Mouse (Mus musculus) heart, embryonic 11.5 days (tissue): ENCODE measurements at regions not wholly inside any gene's neighbourhood (a gene's known extent, or its start where the extent isn't known, plus 50 kb on each side); places are given as distances from the start of the nearest gene placed in this dataset.

Experiments
- ATAC-seq: fragments of 200-750 bp; cut with Nextera tagmentation; replicated peaks from 2 replicates; pipeline ENCODE4 v1.8.0; 2017; ENCODE audit warnings: moderate library complexity; ENCODE audit not compliant: insufficient number of reproducible peaks, low FRiP score, low TSS enrichment
- H3K27ac ChIP-seq: fragments of 300-500 bp; sonication (generic); 2 replicates; pipeline ENCODE4 v1.5.1; 2014; ENCODE audit warnings: mild to moderate bottlenecking, low read depth, low read length
- H3K27me3 ChIP-seq: fragments of 300-500 bp; sonication (generic); 2 replicates; pipeline ENCODE4 v1.6.1; 2014; ENCODE audit warnings: mild to moderate bottlenecking, low read length, mixed read lengths; ENCODE audit not compliant: control insufficient read depth, insufficient read depth
- H3K36me3 ChIP-seq: fragments of 300-500 bp; sonication (generic); 2 replicates; pipeline ENCODE4 v1.6.1; 2014; ENCODE audit warnings: mild to moderate bottlenecking, low read length, moderate library complexity, mixed read lengths; ENCODE audit not compliant: control insufficient read depth, insufficient read depth
- H3K4me1 ChIP-seq: fragments of 300-500 bp; sonication (generic); 2 replicates; pipeline ENCODE4 v1.6.1; 2014; ENCODE audit warnings: low read length; ENCODE audit not compliant: control insufficient read depth, insufficient read depth
- H3K4me2 ChIP-seq: fragments of 300-500 bp; sonication (generic); 2 replicates; pipeline ENCODE4 v1.6.1; 2014; ENCODE audit warnings: mild to moderate bottlenecking, moderate library complexity
- H3K4me3 ChIP-seq: fragments of 300-500 bp; sonication (generic); 2 replicates; pipeline ENCODE4 v1.5.1; 2014; ENCODE audit warnings: low read depth, low read length
- H3K9ac ChIP-seq: fragments of 300-500 bp; sonication (generic); 2 replicates; pipeline ENCODE4 v1.6.1; 2014; ENCODE audit warnings: mild to moderate bottlenecking, low read depth, low read length, moderate library complexity
- H3K9me3 ChIP-seq: fragments of 300-500 bp; sonication (generic); replicated peaks from 2 replicates; pipeline ENCODE4 v1.6.1; 2016; ENCODE audit warnings: low read length; ENCODE audit not compliant: control insufficient read depth
- WGBS: fragments of 180-500 bp; shearing (Covaris S2); extraction: QIAGEN DNeasy Blood & Tissue Kit; methylation state at CpG from one replicate; pipeline ENCODE4 v1.1.7; 2014; ENCODE audit not compliant: insufficient replicate concordance; 5-methylcytosine and 5-hydroxymethylcytosine counted together

GRCm38 (mm10) chr2:137536581-137536980 lies 420.1 kb upstream of the Jag1 start:
- no peak for ATAC-seq
- Histone ChIP-seq H3K4me1 (no peaks in the 10 kb centered on the region), H3K9me3 (no peaks in the 10 kb centered on the region), H3K4me2 (no peak overlapping the region), H3K27ac (no peak overlapping the region), H3K27me3 (no peaks in the 10 kb centered on the region), H3K9ac (no peak overlapping the region), H3K4me3 (no peak overlapping the region), H3K36me3 (no peaks in the 10 kb centered on the region)
- 59% methylated on average over 2 of the region's 2 CpGs for WGBS

DNA sequence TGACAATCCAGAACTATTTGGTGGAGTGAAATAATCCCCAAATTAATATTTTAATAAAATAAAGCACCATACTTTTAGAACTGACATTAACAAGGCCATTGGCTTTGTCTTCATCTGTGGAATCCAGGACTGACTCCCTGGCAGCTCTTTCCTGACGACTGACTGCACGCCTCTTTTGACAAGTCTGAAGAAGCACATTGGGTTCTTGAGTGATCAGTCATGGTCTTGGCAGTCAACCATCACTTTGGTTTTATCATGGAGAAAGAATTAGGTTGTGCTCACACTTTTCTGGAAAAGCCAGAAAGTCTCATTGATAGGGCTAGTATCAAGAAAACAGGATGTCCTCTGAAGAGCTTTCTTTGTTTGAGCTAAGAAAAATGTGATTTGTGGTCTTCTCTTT lies 399.8 kb upstream of the Jag1 start:
- no peak overlapping the region for H3K4me2 ChIP-seq
- ATAC-seq: no peak
- H3K9ac ChIP-seq: no peak overlapping the region
- H3K27ac ChIP-seq: no peak overlapping the region
- H3K4me3 ChIP-seq: no peak overlapping the region
- no peaks in the 10 kb centered on the region for H3K4me1 ChIP-seq
- 46% methylated on average over 2 of the region's 2 CpGs for WGBS
- no peaks in the 10 kb centered on the region for H3K9me3 ChIP-seq
- no peaks in the 10 kb centered on the region for H3K36me3 ChIP-seq
- no peaks in the 10 kb centered on the region for H3K27me3 ChIP-seq

DNA sequence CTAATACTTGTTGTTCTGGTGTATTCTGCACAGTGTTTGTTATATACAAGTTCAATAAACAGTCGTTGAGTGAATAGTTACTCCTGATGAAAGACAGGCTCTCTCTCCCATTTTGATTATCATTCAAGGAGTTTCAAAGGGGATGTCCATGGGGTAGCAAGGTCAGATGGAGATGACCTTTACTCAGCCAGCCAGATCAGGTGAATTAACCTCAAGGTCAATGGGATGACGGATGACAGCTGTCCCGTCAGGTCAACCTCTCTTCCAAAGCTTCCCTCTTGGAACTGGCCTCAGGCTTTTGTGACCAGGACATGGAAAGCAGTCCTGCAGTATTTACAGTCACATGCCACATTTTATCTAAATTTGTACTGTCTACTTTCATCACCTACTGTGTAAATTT lies 398.6 kb upstream of the Jag1 start:
- no peaks in the 10 kb centered on the region for H3K9me3 ChIP-seq
- H3K27me3 ChIP-seq: no peaks in the 10 kb centered on the region
- WGBS: 49% methylated on average over 3 of the region's 3 CpGs
- H3K36me3 ChIP-seq: no peaks in the 10 kb centered on the region
- no peak overlapping the region for H3K4me3 ChIP-seq
- no peaks in the 10 kb centered on the region for H3K4me1 ChIP-seq
- no peak overlapping the region for H3K9ac ChIP-seq
- H3K27ac ChIP-seq: no peak overlapping the region
- no peak for ATAC-seq
- no peak overlapping the region for H3K4me2 ChIP-seq

- Histone ChIP-seq H3K9me3 (no peaks in the 10 kb centered on the region), H3K36me3 (no peaks in the 10 kb centered on the region), H3K4me2 (no peak overlapping the region), H3K9ac (no peak overlapping the region), H3K4me3 (no peak overlapping the region), H3K4me1 (no peaks in the 10 kb centered on the region), H3K27ac (no peak overlapping the region), H3K27me3 (no peaks in the 10 kb centered on the region)
- WGBS: 40% methylated on average over 2 of the region's 2 CpGs
- ATAC-seq: no peak
These were observed 397.6 kb upstream of the Jag1 start for GRCm38 (mm10) chr2:137513895-137514506.

- WGBS: 76% methylated on average over 3 of the region's 3 CpGs
- H3K27ac ChIP-seq: no peak overlapping the region
- no peaks in the 10 kb centered on the region for H3K36me3 ChIP-seq
- no peaks in the 10 kb centered on the region for H3K4me1 ChIP-seq
- no peak overlapping the region for H3K4me2 ChIP-seq
- H3K27me3 ChIP-seq: no peaks in the 10 kb centered on the region
- no peaks in the 10 kb centered on the region for H3K9me3 ChIP-seq
- H3K4me3 ChIP-seq: no peak overlapping the region
- no peak overlapping the region for H3K9ac ChIP-seq
- no peak for ATAC-seq
These were observed 394.3 kb upstream of the Jag1 start for GRCm38 (mm10) chr2:137510671-137511235.

DNA sequence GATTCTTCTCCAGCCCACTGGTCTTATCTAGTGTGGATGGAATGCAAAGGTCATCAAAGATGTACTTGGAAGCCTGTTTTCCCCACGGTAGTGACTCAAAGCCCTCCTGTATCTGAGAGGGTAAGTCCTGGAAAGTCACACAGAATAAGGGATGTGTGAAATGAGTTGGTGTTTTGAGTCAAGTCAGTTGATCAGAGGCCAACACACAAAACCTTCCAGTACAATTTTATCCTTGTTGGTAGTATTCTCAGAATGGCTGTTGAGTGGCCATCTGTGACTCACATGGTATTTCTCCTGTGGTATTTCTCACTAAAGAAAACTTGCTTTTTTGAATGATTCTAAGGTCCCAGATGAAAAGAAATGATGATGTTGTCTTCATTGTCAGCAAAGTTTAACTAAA lies 384.8 kb upstream of the Jag1 start:
- no peaks in the 10 kb centered on the region for H3K9me3 ChIP-seq
- H3K4me3 ChIP-seq: no peak overlapping the region
- WGBS: 14% methylated on average over 1 of the region's 1 CpGs
- H3K36me3 ChIP-seq: no peaks in the 10 kb centered on the region
- no peaks in the 10 kb centered on the region for H3K4me1 ChIP-seq
- no peak for ATAC-seq
- no peak overlapping the region for H3K27ac ChIP-seq
- no peaks in the 10 kb centered on the region for H3K27me3 ChIP-seq
- no peak overlapping the region for H3K9ac ChIP-seq
- no peak overlapping the region for H3K4me2 ChIP-seq

- Histone ChIP-seq H3K36me3 (no peaks in the 10 kb centered on the region), H3K9ac (no peak overlapping the region), H3K4me1 (no peaks in the 10 kb centered on the region), H3K27me3 (no peaks in the 10 kb centered on the region), H3K4me2 (no peak overlapping the region), H3K27ac (no peak overlapping the region), H3K4me3 (no peak overlapping the region), H3K9me3 (no peaks in the 10 kb centered on the region)
- no peak for ATAC-seq
- WGBS: 65% methylated on average over 2 of the region's 2 CpGs
These were observed 381.2 kb upstream of the Jag1 start for GRCm38 (mm10) chr2:137497616-137498015.

DNA sequence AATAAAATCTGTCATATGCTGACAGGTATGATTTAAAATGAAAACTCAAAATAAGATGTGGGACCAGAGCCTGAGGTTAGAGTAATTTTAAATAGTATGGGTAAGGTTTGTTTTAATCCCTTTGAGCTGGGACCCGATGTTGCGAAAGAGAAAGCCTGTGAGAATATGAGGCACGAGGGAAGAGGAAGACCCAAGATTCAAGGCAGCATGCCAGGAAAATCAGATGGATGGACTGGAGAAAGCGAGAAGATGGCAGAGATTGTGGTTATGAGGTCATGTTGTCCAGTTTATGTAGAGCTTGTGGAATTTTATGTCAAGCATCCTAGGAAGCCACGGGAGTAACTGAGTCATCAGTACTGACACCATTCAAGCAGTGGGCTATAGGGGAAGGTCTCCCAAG lies 377.2 kb upstream of the Jag1 start:
- 72% methylated on average over 5 of the region's 5 CpGs for WGBS
- Histone ChIP-seq H3K4me1 (no peaks in the 10 kb centered on the region), H3K36me3 (no peaks in the 10 kb centered on the region), H3K4me3 (no peak overlapping the region), H3K4me2 (no peak overlapping the region), H3K27me3 (no peaks in the 10 kb centered on the region), H3K9ac (no peak overlapping the region), H3K9me3 (no peaks in the 10 kb centered on the region), H3K27ac (no peak overlapping the region)
- no peak for ATAC-seq

GRCm38 (mm10) chr2:137489181-137489682 lies 372.8 kb upstream of the Jag1 start:
- H3K27ac ChIP-seq: no peak overlapping the region
- H3K9me3 ChIP-seq: no peaks in the 10 kb centered on the region
- no peak overlapping the region for H3K9ac ChIP-seq
- ATAC-seq: no peak
- WGBS: 59% methylated on average over 5 of the region's 5 CpGs
- H3K4me3 ChIP-seq: no peak overlapping the region
- H3K4me1 ChIP-seq: no peaks in the 10 kb centered on the region
- H3K27me3 ChIP-seq: no peaks in the 10 kb centered on the region
- H3K36me3 ChIP-seq: no peaks in the 10 kb centered on the region
- no peak overlapping the region for H3K4me2 ChIP-seq
